Mouse (Mus musculus) neural tube, embryonic 12.5 days (tissue): ENCODE data around the gene Pcyt1a. TPM values are rescaled to one million over a fixed set of nuclear protein-coding genes. Genes with fewer than 3 reads are reported as not detected.
"Not testable (repeated sequence)": the region's sequence is repeated elsewhere in the genome, so short reads cannot be mapped to it uniquely, and the experiment has no call there.

Experiments used
- ATAC-seq: fragments of 200-750 bp; cut with Nextera tagmentation; 2 replicates; pipeline ENCODE4 v1.8.0; 2017; ENCODE audit warnings: low read depth, mild to moderate bottlenecking, moderate TSS enrichment, moderate library complexity; ENCODE audit not compliant: low FRiP score
- H3K27ac ChIP-seq: fragments of 300-500 bp; sonication (generic); 2 replicates; pipeline ENCODE4 v1.5.1; 2016
- H3K27me3 ChIP-seq: fragments of 300-500 bp; sonication (generic); replicated peaks from 2 replicates; pipeline ENCODE4 v1.6.1; 2016; ENCODE audit warnings: mild to moderate bottlenecking
- H3K36me3 ChIP-seq: fragments of 300-500 bp; sonication (generic); 2 replicates; pipeline ENCODE4 v1.6.1; 2016; ENCODE audit warnings: mild to moderate bottlenecking
- H3K4me1 ChIP-seq: fragments of 300-500 bp; sonication (generic); 2 replicates; pipeline ENCODE4 v1.6.1; 2016
- H3K4me2 ChIP-seq: fragments of 300-500 bp; sonication (generic); replicated peaks from 2 replicates; pipeline ENCODE4 v1.6.1; 2016; ENCODE audit warnings: mild to moderate bottlenecking
- H3K4me3 ChIP-seq: fragments of 300-500 bp; sonication (generic); 2 replicates; pipeline ENCODE4 v1.5.1; 2016
- H3K9ac ChIP-seq: fragments of 300-500 bp; sonication (generic); 2 replicates; pipeline ENCODE4 v1.6.1; 2016; ENCODE audit warnings: mild to moderate bottlenecking
- H3K9me3 ChIP-seq: fragments of 300-500 bp; sonication (generic); 2 replicates; pipeline ENCODE4 v1.6.1; 2016; ENCODE audit warnings: mild to moderate bottlenecking
- WGBS: fragments of 180-500 bp; shearing (Covaris S2); methylation state at CpG from one replicate; pipeline ENCODE4 v1.1.7; 2016; 5-methylcytosine and 5-hydroxymethylcytosine counted together
- polyA plus RNA-seq: library from polyadenylated mRNA; unstranded; fragments of >200 nt; fragmentation: Nextera tagmentation; extraction: Ambion mirVana; gene quantifications from 2 replicates; pipeline ENCODE4 v1.2.1, GENCODE M21; 2016

Gene Pcyt1a
- polyA plus RNA-seq, 1 experiment from 2014 or later = 41.1 TPM

- 82% methylated on average over 1 of the region's 1 CpGs for WGBS
- H3K4me3 ChIP-seq = no peak overlapping the region
- peaks cover 6% of the 10 kb centered on the region; the same call in 1 of the 2 replicates for H3K4me1 ChIP-seq
- no peak overlapping the region for H3K4me2 ChIP-seq
- no peak for ATAC-seq
- H3K27me3 ChIP-seq = no peaks in the 10 kb centered on the region
- H3K27ac ChIP-seq = no peak overlapping the region
- no peaks in the 10 kb centered on the region for H3K9me3 ChIP-seq
- no peak overlapping the region for H3K9ac ChIP-seq
- peaks cover 8% of the 10 kb centered on the region; the same call in 1 of the 2 replicates for H3K36me3 ChIP-seq
Measured at GRCm38 (mm10) chr16:32436657-32437056, 5.9 kb downstream of the Pcyt1a start.

- 98% methylated on average over 1 of the region's 1 CpGs for WGBS
- no peak overlapping the region for H3K4me2 ChIP-seq
- peaks cover 8% of the 10 kb centered on the region; the same call in 1 of the 2 replicates for H3K36me3 ChIP-seq
- H3K27me3 ChIP-seq = no peaks in the 10 kb centered on the region
- H3K4me3 ChIP-seq = no peak overlapping the region
- H3K27ac ChIP-seq = no peak overlapping the region
- H3K9ac ChIP-seq = no peak overlapping the region
- H3K4me1 ChIP-seq = no peaks in the 10 kb centered on the region
- H3K9me3 ChIP-seq = no peaks in the 10 kb centered on the region
- no peak for ATAC-seq
Measured at GRCm38 (mm10) chr16:32437266-32437665, 6.5 kb downstream of the Pcyt1a start.

GRCm38 (mm10) chr16:32441432-32441831 lies 10.7 kb downstream of the Pcyt1a start:
- H3K9me3 ChIP-seq = no peaks in the 10 kb centered on the region
- no peak overlapping the region for H3K27ac ChIP-seq
- H3K4me3 ChIP-seq = no peak overlapping the region
- 95% methylated on average over 3 of the region's 3 CpGs for WGBS
- ATAC-seq = no peak
- H3K4me1 ChIP-seq = no peaks in the 10 kb centered on the region
- no peak overlapping the region for H3K9ac ChIP-seq
- H3K27me3 ChIP-seq = no peaks in the 10 kb centered on the region
- H3K36me3 ChIP-seq = peaks cover 8% of the 10 kb centered on the region; the same call in 1 of the 2 replicates
- H3K4me2 ChIP-seq = no peak overlapping the region

GRCm38 (mm10) chr16:32444615-32445014 lies 13.9 kb downstream of the Pcyt1a start:
- not testable (repeated sequence) for H3K9ac ChIP-seq, H3K4me2 ChIP-seq, H3K9me3 ChIP-seq, H3K4me1 ChIP-seq, H3K27ac ChIP-seq, H3K27me3 ChIP-seq, H3K4me3 ChIP-seq, H3K36me3 ChIP-seq, ATAC-seq
- WGBS = 93% methylated on average over 3 of the region's 3 CpGs

- Histone ChIP-seq H3K9ac (no peak overlapping the region), H3K4me2 (no peak overlapping the region), H3K4me3 (no peak overlapping the region), H3K4me1 (no peaks in the 10 kb centered on the region), H3K27ac (no peak overlapping the region), H3K36me3 (peaks cover under 1% of the 10 kb centered on the region; the same call in 1 of the 2 replicates), H3K9me3 (no peaks in the 10 kb centered on the region), H3K27me3 (no peaks in the 10 kb centered on the region)
- 89% methylated on average over 1 of the region's 1 CpGs for WGBS
- ATAC-seq = no peak
Measured at GRCm38 (mm10) chr16:32445558-32445957, 14.8 kb downstream of the Pcyt1a start.

- WGBS = 88% methylated on average over 2 of the region's 2 CpGs
- no peaks in the 10 kb centered on the region for H3K9me3 ChIP-seq
- no peaks in the 10 kb centered on the region for H3K4me1 ChIP-seq
Measured at GRCm38 (mm10) chr16:32446563-32447138, 15.9 kb downstream of the Pcyt1a start.

GRCm38 (mm10) chr16:32449665-32450064 lies 18.9 kb downstream of the Pcyt1a start:
- no peak overlapping the region for H3K4me2 ChIP-seq
- no peaks in the 10 kb centered on the region for H3K4me1 ChIP-seq
- no peak overlapping the region for H3K9ac ChIP-seq
- no peak for ATAC-seq
- H3K36me3 ChIP-seq = peaks cover 12% of the 10 kb centered on the region
- H3K9me3 ChIP-seq = no peaks in the 10 kb centered on the region
- H3K27me3 ChIP-seq = no peaks in the 10 kb centered on the region
- no peak overlapping the region for H3K27ac ChIP-seq
- no peak overlapping the region for H3K4me3 ChIP-seq
- 96% methylated on average over 3 of the region's 3 CpGs for WGBS

More at GRCm38 (mm10) chr16:32446563-32447138, 15.9 kb downstream of the Pcyt1a start:
- H3K27me3 ChIP-seq = no peaks in the 10 kb centered on the region
- no peak overlapping the region for H3K27ac ChIP-seq
- H3K36me3 ChIP-seq = no peaks in the 10 kb centered on the region
- ATAC-seq = no peak
- no peak overlapping the region for H3K4me3 ChIP-seq
- no peak overlapping the region for H3K4me2 ChIP-seq
- H3K9ac ChIP-seq = no peak overlapping the region

GRCm38 (mm10) chr16:32450133-32450532 lies 19.4 kb downstream of the Pcyt1a start:
- H3K36me3 ChIP-seq = peaks cover 13% of the 10 kb centered on the region
- 97% methylated on average over 2 of the region's 2 CpGs for WGBS
- no peaks in the 10 kb centered on the region for H3K4me1 ChIP-seq
- ATAC-seq = no peak
- no peaks in the 10 kb centered on the region for H3K27me3 ChIP-seq
- no peak overlapping the region for H3K4me2 ChIP-seq
- H3K9me3 ChIP-seq = no peaks in the 10 kb centered on the region
- no peak overlapping the region for H3K4me3 ChIP-seq
- H3K9ac ChIP-seq = no peak overlapping the region
- no peak overlapping the region for H3K27ac ChIP-seq

GRCm38 (mm10) chr16:32453102-32453501 lies 22.4 kb downstream of the Pcyt1a start:
- Histone ChIP-seq H3K27ac (no peak overlapping the region), H3K4me3 (no peak overlapping the region), H3K9me3 (no peaks in the 10 kb centered on the region), H3K4me2 (no peak overlapping the region), H3K9ac (no peak overlapping the region), H3K4me1 (no peaks in the 10 kb centered on the region), H3K27me3 (no peaks in the 10 kb centered on the region), H3K36me3 (peaks cover 29% of the 10 kb centered on the region)
- no peak for ATAC-seq
- WGBS = 95% methylated on average over 8 of the region's 8 CpGs

- Histone ChIP-seq H3K9me3 (no peaks in the 10 kb centered on the region), H3K27me3 (no peaks in the 10 kb centered on the region), H3K4me2 (no peak overlapping the region), H3K4me1 (no peaks in the 10 kb centered on the region), H3K27ac (no peak overlapping the region), H3K9ac (no peak overlapping the region), H3K36me3 (peaks cover 29% of the 10 kb centered on the region), H3K4me3 (no peak overlapping the region)
- 82% methylated on average over 5 of the region's 5 CpGs for WGBS
- no peak for ATAC-seq
Measured at GRCm38 (mm10) chr16:32454646-32455045, 23.9 kb downstream of the Pcyt1a start.

- no peaks in the 10 kb centered on the region for H3K9me3 ChIP-seq
- H3K4me2 ChIP-seq = no peak overlapping the region
- H3K4me1 ChIP-seq = no peaks in the 10 kb centered on the region
- H3K27ac ChIP-seq = no peak overlapping the region
- H3K27me3 ChIP-seq = no peaks in the 10 kb centered on the region
- no peak overlapping the region for H3K9ac ChIP-seq
- peaks cover 29% of the 10 kb centered on the region for H3K36me3 ChIP-seq
- no peak overlapping the region for H3K4me3 ChIP-seq
- ATAC-seq = no peak
Measured at GRCm38 (mm10) chr16:32456086-32456485, 25.4 kb downstream of the Pcyt1a start.

- Histone ChIP-seq H3K27me3 (no peaks in the 10 kb centered on the region), H3K9me3 (no peaks in the 10 kb centered on the region), H3K4me2 (no peak overlapping the region), H3K4me3 (no peak overlapping the region), H3K36me3 (peaks cover 29% of the 10 kb centered on the region), H3K27ac (no peak overlapping the region), H3K4me1 (no peaks in the 10 kb centered on the region), H3K9ac (no peak overlapping the region)
- no peak for ATAC-seq
- 98% methylated on average over 1 of the region's 1 CpGs for WGBS
Measured at GRCm38 (mm10) chr16:32456761-32457160, 26.0 kb downstream of the Pcyt1a start.
